Mouse (Mus musculus): ENCODE results near the gene Gm43191.

Gm43191 gene

GRCm38 (mm10) chr3:116681160-116681559 is at the start of gene Gm43191:
Gm43191 (minus strand) TSS chr3:116681260.
- DNase-seq (ENCODE audit: low read depth, low spot score) = no peak

GRCm38 (mm10) chr3:116729483-116730174 is 48.6 kb upstream of the Gm43191 start:
- DNase-seq (ENCODE audit: low read depth, low spot score) = no peak

DNA sequence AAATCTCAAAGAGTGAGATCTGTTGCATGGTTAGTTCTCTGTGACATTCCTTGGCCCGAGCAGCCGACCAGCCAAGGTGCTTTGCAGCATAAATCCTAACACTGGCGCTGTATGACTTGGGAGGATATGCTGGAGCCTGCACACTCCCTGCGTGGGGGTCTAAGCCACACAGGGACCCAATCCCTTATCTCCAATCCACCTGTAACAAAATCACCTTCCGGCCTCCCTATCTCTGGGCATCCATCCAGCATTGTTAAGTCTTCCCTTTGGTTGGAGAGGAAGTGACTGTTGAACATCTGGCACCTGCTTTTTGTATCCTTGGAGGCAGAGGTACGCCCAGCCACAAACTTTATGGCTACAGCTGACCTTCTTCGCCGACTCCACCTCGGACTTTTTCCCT is 45.7 kb upstream of the Gm43191 start:
- DNase-seq (ENCODE audit: low read depth, low spot score) = no peak

- peak; percentile 59 for DNase-seq (ENCODE audit: low read depth, low spot score)
Measured at GRCm38 (mm10) chr3:116723496-116724481, 42.7 kb upstream of the Gm43191 start.

- peak; percentile 91 for DNase-seq (ENCODE audit: low read depth, low spot score)
Measured at GRCm38 (mm10) chr3:116722980-116723379, 41.9 kb upstream of the Gm43191 start.

- peak; percentile 88 for DNase-seq (ENCODE audit: low read depth, low spot score)
Measured at GRCm38 (mm10) chr3:116718951-116719350, 37.9 kb upstream of the Gm43191 start.

- no peak for DNase-seq (ENCODE audit: low read depth, low spot score)
Measured at GRCm38 (mm10) chr3:116713031-116713430, 32.0 kb upstream of the Gm43191 start.

GRCm38 (mm10) chr3:116712436-116712881 is 31.4 kb upstream of the Gm43191 start, which contains the start of gene Slc35a3:
Slc35a3 (minus strand) TSS chr3:116712831.
- DNase-seq (ENCODE audit: low read depth, low spot score) = no peak

- peak; percentile 76 for DNase-seq (ENCODE audit: low read depth, low spot score)
Measured at GRCm38 (mm10) chr3:116711624-116712435, 30.8 kb upstream of the Gm43191 start.

- no peak for DNase-seq (ENCODE audit: low read depth, low spot score)
Measured at GRCm38 (mm10) chr3:116710941-116711340, 29.9 kb upstream of the Gm43191 start.

- DNase-seq (ENCODE audit: low read depth, low spot score) = no peak
Measured at GRCm38 (mm10) chr3:116705637-116706204, 24.7 kb upstream of the Gm43191 start.

GRCm38 (mm10) chr3:116703835-116704234 is 22.8 kb upstream of the Gm43191 start:
- DNase-seq (ENCODE audit: low read depth, low spot score) = no peak

DNA sequence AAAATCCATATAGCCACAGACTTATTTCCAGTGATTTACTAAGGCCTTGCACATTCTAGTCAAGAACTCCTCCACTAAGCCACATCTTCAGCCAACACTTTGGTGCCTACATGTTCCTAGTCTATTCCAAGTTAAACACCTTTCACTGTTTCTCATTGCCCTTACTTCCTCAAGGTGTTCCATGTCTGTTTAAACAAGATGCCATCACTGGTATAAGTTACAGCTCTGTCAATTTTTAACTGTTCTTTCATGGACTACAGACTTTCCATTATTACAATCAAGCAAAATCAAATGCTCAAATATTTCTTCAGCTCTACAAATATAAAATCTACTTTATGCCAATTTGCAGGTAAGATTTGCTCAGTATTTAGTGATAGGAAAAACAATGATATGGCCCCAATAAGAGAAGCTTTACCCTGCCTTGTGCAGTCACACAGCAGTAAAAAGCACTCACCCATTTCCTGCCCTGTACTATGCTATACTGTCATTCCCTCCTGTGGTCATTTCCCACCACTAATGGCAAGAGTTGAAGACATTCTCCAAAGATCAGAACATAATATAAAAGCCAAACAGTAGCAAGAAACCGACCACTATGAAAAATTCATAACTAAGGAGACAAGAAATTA is 21.7 kb upstream of the Gm43191 start:
- DNase-seq (ENCODE audit: low read depth, low spot score) = no peak

GRCm38 (mm10) chr3:116701601-116702000 is 20.5 kb upstream of the Gm43191 start:
- peak; percentile 59 for DNase-seq (ENCODE audit: low read depth, low spot score)

DNA sequence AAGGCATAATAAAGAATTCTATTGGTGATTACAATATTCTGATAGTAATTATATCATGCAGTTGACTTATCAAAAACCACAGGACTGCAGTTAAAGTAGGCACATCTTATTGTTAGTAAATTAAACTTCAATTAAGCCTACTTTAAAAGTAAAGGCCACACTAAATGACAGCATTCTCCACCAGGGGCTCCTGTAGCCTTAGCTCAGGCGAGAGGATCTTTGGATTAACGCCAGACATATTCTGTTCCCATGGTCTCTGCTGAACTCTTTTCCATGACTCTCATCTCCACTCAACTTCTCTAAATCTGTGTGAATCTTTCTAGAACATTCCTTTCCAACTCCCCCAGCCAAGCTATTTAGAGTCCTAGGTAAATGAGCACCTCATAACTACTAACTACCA is 17.7 kb upstream of the Gm43191 start:
- DNase-seq (ENCODE audit: low read depth, low spot score) = no peak

DNA sequence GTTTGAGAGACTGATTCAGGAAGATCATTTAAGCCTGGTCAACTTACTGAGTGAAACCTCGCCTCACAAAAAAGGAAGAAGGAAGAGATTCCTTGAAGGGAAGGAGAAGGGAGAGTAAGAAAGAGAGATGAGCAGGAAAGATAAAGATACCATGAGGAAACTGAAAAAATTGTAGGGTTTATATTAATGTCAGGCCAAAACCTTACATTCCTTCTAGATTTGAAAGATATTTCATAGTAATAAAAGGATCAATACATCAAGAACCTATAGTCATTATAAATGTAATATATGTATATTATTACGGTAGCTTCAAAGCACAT is 14.6 kb upstream of the Gm43191 start:
- no peak for DNase-seq (ENCODE audit: low read depth, low spot score)

- no peak for DNase-seq (ENCODE audit: low read depth, low spot score)
Measured at GRCm38 (mm10) chr3:116694955-116695665, 14.1 kb upstream of the Gm43191 start.

GRCm38 (mm10) chr3:116694312-116694711 is 13.3 kb upstream of the Gm43191 start:
- no peak for DNase-seq (ENCODE audit: low read depth, low spot score)

DNA sequence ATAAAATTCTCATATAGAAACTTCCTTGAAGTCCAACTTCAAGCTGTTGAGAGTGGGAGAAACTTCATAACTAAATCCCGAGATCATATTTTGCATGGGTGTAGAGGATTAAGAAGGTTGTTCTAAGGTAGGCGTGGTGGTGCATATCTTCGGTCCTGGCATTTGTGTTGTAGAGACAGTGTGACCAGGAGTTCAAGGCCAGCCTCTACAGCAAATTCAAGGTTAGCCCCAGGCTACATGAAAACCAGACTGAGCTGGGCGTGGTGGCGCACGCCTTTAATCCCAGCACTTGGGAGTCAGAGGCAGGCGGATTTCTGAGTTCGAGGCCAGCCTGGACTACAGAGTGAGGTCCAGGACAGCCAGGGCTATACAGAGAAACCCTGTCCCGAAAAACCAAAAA is 16.8 kb downstream of the Gm43191 start:
- DNase-seq (ENCODE audit: low read depth, low spot score) = peak; percentile 82

- peak; percentile 93 for DNase-seq (ENCODE audit: low read depth, low spot score)
Measured at GRCm38 (mm10) chr3:116662463-116662863, 18.6 kb downstream of the Gm43191 start, which contains the start of gene Mfsd14a. Mfsd14a (minus strand) TSS chr3:116662677.

Measured in R1 (cell line).